Mouse (Mus musculus) CH12.LX (cell line): Measurements from ENCODE around the gene Cacna1c. TPM values are rescaled to one million over a fixed set of nuclear protein-coding genes. Genes with fewer than 3 reads are reported as not detected.

Source experiments
- DNase-seq: peaks from one replicate; pipeline ENCODE4 v3.0.0-alpha.2; 2013; ENCODE audit errors: extremely low read depth
- H3K27ac ChIP-seq: 2 replicates; pipeline ENCODE4 v1.5.1; 2012; ENCODE audit warnings: low read depth, mild to moderate bottlenecking, control low read depth, moderate library complexity; ENCODE audit not compliant: insufficient read depth
- H3K27me3 ChIP-seq: replicated peaks from 2 replicates; pipeline ENCODE3; 2012; ENCODE audit warnings: inconsistent platforms
- H3K36me3 ChIP-seq, 2 experiments: replicated peaks in 1 of 2; 2 replicates each; pipeline versions ENCODE3 to v1.6.1; 2012; ENCODE audit warnings: inconsistent platforms in 1 of 2, low read length in 1 of 2, mild to moderate bottlenecking in 1 of 2, mixed read lengths in 1 of 2, moderate library complexity in 1 of 2; ENCODE audit not compliant: control insufficient read depth in 1 of 2, insufficient read depth in 1 of 2
- H3K4me1 ChIP-seq, 2 experiments: 2 replicates each; pipeline ENCODE4 v1.6.1; 2012; ENCODE audit warnings: inconsistent platforms in 1 of 2, moderate library complexity in 1 of 2; ENCODE audit not compliant: insufficient read depth in 2 of 2, control insufficient read depth in 1 of 2
- H3K4me2 ChIP-seq: 2 replicates; pipeline ENCODE4 v1.6.1; 2012; ENCODE audit warnings: low read depth, mild to moderate bottlenecking, control low read depth; ENCODE audit not compliant: poor library complexity, insufficient read depth, severe bottlenecking
- H3K4me3 ChIP-seq, 3 experiments: fragments of 150-350 bp in 1 of 3; sonication (generic) in 1 of 3; replicated peaks in 1 of 3; 2 replicates each; pipeline versions ENCODE3 to v1.5.1; 2011 to 2012; ENCODE audit warnings: low read depth in 2 of 3, low read length in 2 of 3, mild to moderate bottlenecking in 2 of 3, moderate library complexity in 2 of 3, control low read depth in 1 of 3, improper control_type of control experiment in 1 of 3, inconsistent platforms in 1 of 3, mixed read lengths in 1 of 3; ENCODE audit not compliant: poor library complexity in 1 of 3
- H3K79me2 ChIP-seq: replicated peaks from 2 replicates; pipeline ENCODE4 v1.6.1; 2012; ENCODE audit warnings: mild to moderate bottlenecking, moderate library complexity; ENCODE audit not compliant: control insufficient read depth, poor library complexity, insufficient read depth, severe bottlenecking; ENCODE audit errors: extremely low read depth
- H3K9ac ChIP-seq: 2 replicates; pipeline ENCODE4 v1.6.1; 2012; ENCODE audit warnings: low read depth, mild to moderate bottlenecking, control low read depth, moderate library complexity; ENCODE audit not compliant: insufficient read depth
- H3K9me3 ChIP-seq: replicated peaks from 2 replicates; pipeline ENCODE3; 2012; ENCODE audit warnings: low read length, inconsistent platforms, mixed read lengths
- BHLHE40 ChIP-seq: IDR thresholded peaks from 2 replicates; pipeline ENCODE4 v1.6.1; 2011; ENCODE audit warnings: mild to moderate bottlenecking, low read depth, low read length, improper control_type of control experiment
- CHD1 ChIP-seq: IDR thresholded peaks from 2 replicates; pipeline ENCODE4 v1.6.1; 2012; ENCODE audit warnings: low read depth, low read length, improper control_type of control experiment, inconsistent platforms
- CTCF ChIP-seq, 2 experiments: IDR thresholded peaks in 1 of 2; conservative IDR thresholded peaks in 1 of 2; 2 replicates each; pipeline ENCODE4 v1.5.1; 2011 to 2012; ENCODE audit warnings: low read depth in 2 of 2, low read length in 2 of 2, improper control_type of control experiment in 1 of 2, inconsistent platforms in 1 of 2, mild to moderate bottlenecking in 1 of 2, moderate library complexity in 1 of 2
- GABPA ChIP-seq: IDR thresholded peaks from 2 replicates; pipeline ENCODE4 v1.6.1; 2012; ENCODE audit warnings: low read depth, low read length, improper control_type of control experiment, inconsistent platforms; ENCODE audit not compliant: insufficient replicate concordance
- HCFC1 ChIP-seq: IDR thresholded peaks from 2 replicates; pipeline ENCODE4 v1.6.1; 2012; ENCODE audit warnings: low read depth, mild to moderate bottlenecking, inconsistent platforms, low read length, improper control_type of control experiment
- JUN ChIP-seq: IDR thresholded peaks from 2 replicates; pipeline ENCODE4 v1.6.1; 2011; ENCODE audit warnings: low read depth, mild to moderate bottlenecking, low read length, improper control_type of control experiment, moderate library complexity; ENCODE audit not compliant: insufficient read depth
- KAT2A ChIP-seq: IDR thresholded peaks from 2 replicates; pipeline ENCODE4 v1.6.1; 2012; ENCODE audit warnings: low read length, improper control_type of control experiment, inconsistent platforms; ENCODE audit not compliant: insufficient replicate concordance
- MAFK ChIP-seq: IDR thresholded peaks from 2 replicates; pipeline ENCODE4 v1.6.1; 2011; ENCODE audit warnings: low read length, improper control_type of control experiment; ENCODE audit not compliant: insufficient replicate concordance
- MYC ChIP-seq: IDR thresholded peaks from 2 replicates; pipeline ENCODE4 v1.6.1; 2011; ENCODE audit warnings: low read depth, mild to moderate bottlenecking, improper control_type of control experiment, low read length
- NRF1 ChIP-seq: IDR thresholded peaks from 2 replicates; pipeline ENCODE4 v1.6.1; 2014; ENCODE audit warnings: low read depth, mild to moderate bottlenecking, inconsistent platforms, low read length, improper control_type of control experiment, moderate library complexity
- PAX5 ChIP-seq: IDR thresholded peaks from 2 replicates; pipeline ENCODE4 v1.6.1; 2012; ENCODE audit warnings: low read length, inconsistent platforms, mixed read lengths
- RAD21 ChIP-seq: IDR thresholded peaks from 2 replicates; pipeline ENCODE4 v1.6.1; 2011; ENCODE audit warnings: low read depth, mild to moderate bottlenecking, low read length, improper control_type of control experiment, moderate library complexity
- RCOR1 ChIP-seq: conservative IDR thresholded peaks from 2 replicates; pipeline ENCODE4 v1.6.1; 2012; ENCODE audit warnings: low read depth, mild to moderate bottlenecking, inconsistent platforms, low read length, improper control_type of control experiment
- SIN3A ChIP-seq: IDR thresholded peaks from 2 replicates; pipeline ENCODE4 v1.6.1; 2012; ENCODE audit warnings: low read length, improper control_type of control experiment, inconsistent platforms
- SMC3 ChIP-seq: IDR thresholded peaks from 2 replicates; pipeline ENCODE4 v1.6.1; 2011; ENCODE audit warnings: low read depth, low read length, improper control_type of control experiment
- TCF12 ChIP-seq: IDR thresholded peaks from 2 replicates; pipeline ENCODE4 v1.6.1; 2014; ENCODE audit warnings: low read depth, mild to moderate bottlenecking, inconsistent platforms, low read length, improper control_type of control experiment
- ZNF384 ChIP-seq: IDR thresholded peaks from 2 replicates; pipeline ENCODE4 v1.6.1; 2012; ENCODE audit warnings: low read depth, low read length, improper control_type of control experiment, inconsistent platforms
- dilution Hi-C: fragments of 300-500 bp; cut with MboI; formaldehyde crosslinking; loops from 2 replicates; pipeline ENCODE4 v1.14.3; 2020; ENCODE audit warnings: low sequenced_read_pairs; ENCODE audit not compliant: extremely low pct_unique_long_range_greater_than_20kb, extremely low pct_ligation_motif_present
- in situ Hi-C: fragments of 300-500 bp; cut with MboI; formaldehyde crosslinking; loops from 3 replicates; pipeline ENCODE4 v1.14.3; 2019; ENCODE audit warnings: low sequenced_read_pairs, low pct_ligation_motif_present, low pct_unique_long_range_greater_than_20kb, mixed read lengths
- polyA plus RNA-seq: library from polyadenylated mRNA; unstranded; fragments of >175 nt; gene quantifications from 2 replicates; pipeline ENCODE4 v1.2.1, GENCODE M21; 2012; ENCODE audit warnings: low read depth; ENCODE audit not compliant: insufficient read length
- total RNA-seq, 2 experiments: library from RNA; depleted of rRNA; stranded (reverse); fragments of 300-350 nt in 1 of 2; fragments of >200 nt in 1 of 2; gene quantifications; 2 replicates each; pipeline ENCODE4 v1.2.3; 2012 to 2014

The Cacna1c gene
- total and polyA plus RNA-seq, 3 experiments, result 0.04 TPM; not detected in 2

DNA sequence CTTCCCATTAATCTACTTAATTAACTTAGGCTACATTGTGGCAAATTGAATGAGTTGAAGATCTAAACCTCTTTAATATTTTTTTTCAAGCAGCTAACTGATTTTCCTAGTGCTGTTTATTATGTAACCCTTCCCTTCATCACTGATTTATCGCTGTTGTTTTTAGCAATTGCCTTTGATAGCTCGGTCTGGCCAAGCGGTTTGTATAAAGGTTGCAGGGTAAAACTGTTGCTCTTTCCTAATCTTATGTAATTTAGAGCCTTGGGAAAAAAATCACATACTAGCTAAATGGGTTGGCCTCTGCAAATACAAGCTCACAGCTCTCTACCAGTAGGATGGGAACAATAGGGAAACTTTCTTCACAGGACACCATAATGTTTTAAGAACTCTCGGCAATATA lies 306.8 kb downstream of the Cacna1c start:
- Histone ChIP-seq H3K27ac (no peak overlapping the region), H3K9me3 (no peaks in the 10 kb centered on the region), H3K79me2 (no peaks in the 10 kb centered on the region), H3K27me3 (peaks cover 85% of the 10 kb centered on the region), H3K4me3 (no peak overlapping the region), H3K36me3 (no peaks in the 10 kb centered on the region), H3K4me1 (no peaks in the 10 kb centered on the region), H3K4me2 (no peak overlapping the region), H3K9ac (no peak overlapping the region)
- TF ChIP-seq CHD1, result no peak
- dilution Hi-C loops (no loop called here), in situ Hi-C loops (no loop called here)
- DNase-seq, result no peak

DNA sequence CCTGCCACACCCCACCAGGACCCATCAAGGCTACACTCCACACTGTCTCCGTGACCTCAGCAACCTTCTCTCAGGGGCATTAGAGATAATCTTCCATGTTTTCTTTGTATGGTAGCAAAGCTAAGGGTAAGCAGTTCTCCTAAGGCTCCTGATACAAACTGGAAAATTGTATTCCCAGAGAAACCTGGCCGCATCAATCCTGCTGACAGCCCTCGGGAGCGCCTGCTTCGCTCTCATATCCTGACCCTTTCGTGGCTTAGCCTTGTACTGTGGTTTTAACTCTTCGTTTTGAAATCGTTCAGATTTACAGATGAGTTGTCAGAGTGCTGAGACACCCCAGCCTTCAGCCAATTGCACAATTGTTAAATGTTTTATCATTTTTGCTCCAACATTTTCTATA lies 309.2 kb downstream of the Cacna1c start:
- in situ Hi-C loops, result no loop called here
- H3K9me3 ChIP-seq, result no peaks in the 10 kb centered on the region
- TF ChIP-seq NRF1, result no peak
- no peak for TF ChIP-seq MAFK
- TF ChIP-seq KAT2A, result no peak
- TF ChIP-seq, all 38 proteins: peak for 0

DNA sequence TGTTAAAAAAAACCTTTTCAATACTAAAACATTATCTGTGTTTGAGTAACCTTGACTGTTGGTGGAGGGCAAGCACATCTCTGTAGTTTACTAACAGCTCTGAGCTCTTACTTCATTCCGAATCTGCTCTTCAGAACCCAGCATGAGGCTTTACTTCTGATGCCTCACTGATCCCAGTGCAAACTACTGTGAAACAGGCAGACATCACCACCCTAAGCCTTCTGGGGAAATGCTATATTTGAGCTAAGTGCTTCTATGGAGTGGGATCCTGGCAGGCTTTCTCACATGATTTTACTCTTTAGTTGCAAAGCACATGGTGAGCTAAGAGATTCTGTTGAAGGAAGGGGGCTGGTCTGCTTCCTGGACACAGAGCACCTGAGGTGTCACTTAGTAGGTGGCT lies 311.3 kb downstream of the Cacna1c start:
- no peaks in the 10 kb centered on the region for H3K36me3 ChIP-seq
- no peak for TF ChIP-seq MYC
- TF ChIP-seq HCFC1, result no peak
- TF ChIP-seq TCF12, result no peak
- no peak for TF ChIP-seq SIN3A
- TF ChIP-seq BHLHE40, result no peak
- no peak for TF ChIP-seq CTCF (conservative IDR thresholded peaks at IDR 0.05 in 1 of 2, IDR thresholded peaks at IDR 0.05 in 1 of 2; ENCODE audit: low read depth in 2 of 2, low read length in 2 of 2)
- no peak for TF ChIP-seq ZNF384
- TF ChIP-seq SMC3, result no peak
- no peak for TF ChIP-seq PAX5
- TF ChIP-seq GABPA, result no peak
- TF ChIP-seq JUN, result no peak
- TF ChIP-seq RCOR1, result no peak
- no peak for TF ChIP-seq RAD21
- no peaks in the 10 kb centered on the region for H3K9me3 ChIP-seq
- in situ Hi-C loops (no loop called here), dilution Hi-C loops (no loop called here)
- H3K4me2 ChIP-seq, result no peak overlapping the region
- no peak overlapping the region for H3K4me3 ChIP-seq
- H3K79me2 ChIP-seq, result no peaks in the 10 kb centered on the region
- no peak overlapping the region for H3K27ac ChIP-seq
- peaks cover 72% of the 10 kb centered on the region for H3K27me3 ChIP-seq
- no peak for DNase-seq
- no peaks in the 10 kb centered on the region for H3K4me1 ChIP-seq
- no peak overlapping the region for H3K9ac ChIP-seq

More for the DNA sequence above, 309.2 kb downstream of the Cacna1c start:
- dilution Hi-C loops, result no loop called here
- DNase-seq, result no peak
- no peak overlapping the region for H3K27ac ChIP-seq
- no peaks in the 10 kb centered on the region for H3K4me1 ChIP-seq
- H3K79me2 ChIP-seq, result no peaks in the 10 kb centered on the region
- no peak overlapping the region for H3K9ac ChIP-seq
- peaks cover 79% of the 10 kb centered on the region for H3K27me3 ChIP-seq
- no peak overlapping the region for H3K4me2 ChIP-seq
- H3K36me3 ChIP-seq, result no peaks in the 10 kb centered on the region
- no peak overlapping the region for H3K4me3 ChIP-seq
